Mouse (Mus musculus): ENCODE measurements at regions not wholly inside any gene's neighbourhood (a gene's known extent, or its start where the extent isn't known, plus 50 kb on each side); places are given as distances from the start of the nearest gene placed in this dataset.

DNA sequence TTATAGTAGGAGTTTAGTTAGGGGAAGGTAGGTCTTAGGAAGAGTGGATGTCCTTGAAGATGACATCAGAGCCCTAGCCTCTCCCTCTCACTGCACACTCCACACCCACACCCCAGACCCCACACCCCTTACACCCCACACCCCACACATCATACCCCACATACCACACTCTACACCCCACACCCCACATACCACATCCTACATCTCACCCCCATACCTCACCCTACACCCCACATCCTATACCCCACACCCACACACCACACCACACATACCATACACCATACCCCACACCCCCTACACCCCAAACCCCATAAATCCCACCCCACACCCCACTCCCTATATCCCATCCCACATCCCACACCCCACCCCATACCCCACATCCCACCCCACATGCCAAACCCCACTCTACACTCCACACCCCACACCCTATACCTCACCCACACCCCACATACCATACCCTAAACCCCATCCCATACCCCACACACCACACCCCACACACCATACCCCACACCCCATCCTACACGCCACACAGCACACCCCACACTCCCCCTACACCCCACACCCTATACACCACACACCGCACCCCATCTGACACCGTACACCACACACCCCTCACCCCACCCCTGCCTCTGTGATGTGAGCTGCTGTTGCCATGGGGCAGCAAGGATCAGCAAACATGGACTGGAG, 323.7 kb upstream of the G2e3 start:
- DNase-seq (ENCODE audit: low spot score in 2 of 2) = no peak

DNA sequence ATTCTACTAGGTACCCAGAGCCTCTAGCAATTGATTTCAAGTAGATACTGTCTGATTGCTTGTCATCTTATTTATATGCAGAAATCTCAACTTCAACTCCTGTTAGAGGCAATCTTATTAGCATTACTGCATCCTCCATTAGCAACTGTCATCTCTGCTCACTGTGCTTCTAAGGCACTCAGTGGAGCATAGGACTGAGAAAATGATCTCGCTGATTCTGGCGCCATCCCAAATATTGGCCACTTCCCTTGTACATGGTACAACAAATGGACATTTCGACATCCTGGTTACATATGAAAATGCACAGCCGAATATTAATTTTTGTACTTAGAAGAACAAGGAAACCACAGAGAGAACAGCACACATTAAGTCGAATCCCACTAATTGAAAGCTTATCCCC, 329.7 kb upstream of the G2e3 start:
- no peak for DNase-seq (ENCODE audit: low spot score in 2 of 2)

DNA sequence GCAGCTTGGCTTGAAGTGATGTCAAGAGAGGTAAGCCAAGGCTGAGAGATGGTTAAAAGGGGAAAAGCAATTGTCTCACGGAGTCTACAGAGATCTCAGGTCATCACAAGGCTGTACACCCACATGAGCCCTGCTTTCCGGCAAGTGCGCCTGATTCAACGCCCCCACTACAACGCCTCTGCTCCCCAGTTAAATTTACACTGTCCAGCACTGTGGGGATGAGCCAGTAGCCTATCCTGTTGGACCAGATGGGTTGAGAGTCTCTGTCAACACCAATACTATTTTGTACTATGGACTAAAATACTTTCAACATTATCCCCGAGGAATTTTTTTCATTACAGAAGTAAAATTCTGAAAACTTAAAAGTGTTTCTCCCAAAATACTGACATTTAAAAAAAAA, 331.8 kb upstream of the G2e3 start:
- DNase-seq (ENCODE audit: low spot score in 2 of 2) = no peak

DNA sequence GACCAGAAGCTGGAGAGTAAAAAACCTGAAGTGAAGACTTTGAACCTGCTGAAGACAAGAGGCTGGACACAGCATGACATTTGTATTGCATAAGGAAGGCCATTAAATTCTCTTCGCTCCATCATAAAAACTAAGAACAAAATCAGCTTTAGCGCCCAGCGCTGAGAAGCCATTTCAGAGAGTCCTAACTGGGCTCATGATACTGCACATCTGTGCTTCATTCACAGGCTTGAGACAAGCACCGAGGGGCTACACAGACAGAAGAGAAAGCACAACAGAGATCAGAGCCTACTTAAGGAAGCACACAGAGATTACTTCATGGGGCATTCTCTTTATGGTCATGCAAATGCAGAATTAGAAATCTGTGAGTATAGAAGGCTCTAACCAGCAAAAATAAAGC, 338.2 kb upstream of the G2e3 start:
- no peak for DNase-seq (ENCODE audit: low spot score in 2 of 2)

DNA sequence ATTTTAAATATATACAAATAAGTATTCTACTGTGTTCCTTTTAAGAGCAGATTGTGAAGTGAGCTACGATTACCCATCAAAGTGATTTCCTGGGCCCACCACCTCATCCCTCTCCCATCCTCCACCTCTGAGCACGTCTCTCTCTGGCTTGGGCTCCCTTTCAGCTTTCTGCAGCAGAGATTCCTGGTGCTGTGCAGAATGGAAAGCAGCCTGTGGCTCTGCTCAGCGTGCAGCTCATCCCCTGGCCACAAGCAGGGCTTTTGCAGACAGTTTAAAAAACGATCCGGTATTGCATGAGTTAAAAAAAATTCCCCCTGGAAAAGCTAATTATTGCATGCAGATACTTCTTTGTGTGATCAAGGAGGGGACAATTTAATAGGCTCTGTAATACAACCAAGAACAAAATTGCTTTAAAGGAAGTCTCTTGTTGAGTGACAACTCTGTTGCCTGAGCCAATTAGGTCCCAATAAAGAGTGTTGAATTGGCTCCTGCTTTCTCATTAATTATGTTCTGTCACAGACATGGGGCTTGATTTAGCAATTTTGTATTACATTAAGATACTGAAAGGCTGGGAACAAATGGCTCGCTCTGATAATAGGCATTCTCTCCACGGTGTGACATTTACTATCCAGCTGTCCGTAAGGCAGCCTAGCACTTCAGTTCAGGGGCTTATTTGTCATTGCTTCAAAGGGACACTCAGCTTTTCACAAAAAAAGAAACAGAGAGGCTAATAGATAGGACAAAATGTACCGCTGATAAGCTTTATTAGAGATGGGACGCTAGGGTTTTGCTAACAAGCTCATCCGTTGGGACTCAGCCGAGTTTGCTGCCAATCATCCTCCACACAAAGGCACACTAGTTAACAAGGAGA, 345.9 kb upstream of the G2e3 start:
- no peak for DNase-seq (ENCODE audit: low spot score in 2 of 2)

DNA sequence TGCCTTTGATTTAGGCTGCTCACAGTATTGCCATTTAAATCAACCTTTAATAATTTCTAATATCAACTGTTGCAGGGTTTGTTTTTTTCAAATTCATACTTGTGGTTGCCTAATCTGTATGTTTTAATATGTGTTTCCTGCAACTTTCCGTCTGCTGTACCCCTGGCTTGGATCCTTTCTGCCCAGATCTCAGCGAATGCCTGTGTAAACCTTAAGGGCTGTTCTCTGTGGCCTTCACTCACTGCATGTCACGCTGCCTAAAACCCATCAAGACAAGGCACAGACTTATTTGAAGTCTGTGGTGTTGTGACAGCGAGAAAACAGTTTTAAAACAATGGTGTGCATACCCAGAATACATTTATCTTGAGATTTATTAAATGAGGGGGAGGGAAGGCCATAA, 346.8 kb upstream of the G2e3 start:
- DNase-seq (ENCODE audit: low spot score in 2 of 2) = no peak

DNA sequence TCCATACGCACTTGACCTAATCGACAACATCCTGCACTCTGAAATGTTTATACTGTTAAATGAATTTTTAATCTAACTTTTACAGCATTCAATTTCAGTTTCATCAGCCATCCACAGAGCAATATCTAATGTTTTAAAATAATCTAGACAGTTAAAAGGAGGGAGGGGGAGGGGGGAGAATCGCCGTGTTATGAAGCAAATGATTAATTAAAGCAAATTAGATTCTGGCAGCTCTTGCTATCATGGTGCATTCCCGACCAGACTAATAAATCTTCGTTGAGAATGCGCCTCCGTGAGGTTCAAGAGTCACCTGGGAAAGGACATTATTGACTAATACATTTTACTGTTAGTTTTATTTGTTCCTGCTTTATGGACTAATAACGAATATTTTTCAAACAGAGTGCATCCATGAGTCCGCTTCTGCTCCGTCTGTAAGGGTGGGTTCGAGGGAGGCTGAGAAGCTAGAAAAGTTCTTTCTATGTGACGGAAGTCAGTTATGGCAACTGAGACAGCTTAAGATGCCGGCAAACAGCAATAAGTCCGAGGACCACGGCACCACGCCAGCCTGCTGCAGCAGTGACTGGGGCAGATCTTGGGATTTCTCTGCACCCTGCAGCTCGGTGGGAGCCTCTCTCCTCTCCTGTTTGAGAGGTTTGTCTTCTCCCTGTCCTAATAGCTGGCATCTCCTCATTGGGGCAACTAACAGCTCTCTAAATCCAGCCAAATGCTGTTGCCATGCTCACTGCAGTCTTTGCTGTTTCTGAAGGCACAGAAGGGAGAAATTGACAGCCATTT, 347.4 kb upstream of the G2e3 start:
- DNase-seq (ENCODE audit: low spot score in 2 of 2) = no peak

DNA sequence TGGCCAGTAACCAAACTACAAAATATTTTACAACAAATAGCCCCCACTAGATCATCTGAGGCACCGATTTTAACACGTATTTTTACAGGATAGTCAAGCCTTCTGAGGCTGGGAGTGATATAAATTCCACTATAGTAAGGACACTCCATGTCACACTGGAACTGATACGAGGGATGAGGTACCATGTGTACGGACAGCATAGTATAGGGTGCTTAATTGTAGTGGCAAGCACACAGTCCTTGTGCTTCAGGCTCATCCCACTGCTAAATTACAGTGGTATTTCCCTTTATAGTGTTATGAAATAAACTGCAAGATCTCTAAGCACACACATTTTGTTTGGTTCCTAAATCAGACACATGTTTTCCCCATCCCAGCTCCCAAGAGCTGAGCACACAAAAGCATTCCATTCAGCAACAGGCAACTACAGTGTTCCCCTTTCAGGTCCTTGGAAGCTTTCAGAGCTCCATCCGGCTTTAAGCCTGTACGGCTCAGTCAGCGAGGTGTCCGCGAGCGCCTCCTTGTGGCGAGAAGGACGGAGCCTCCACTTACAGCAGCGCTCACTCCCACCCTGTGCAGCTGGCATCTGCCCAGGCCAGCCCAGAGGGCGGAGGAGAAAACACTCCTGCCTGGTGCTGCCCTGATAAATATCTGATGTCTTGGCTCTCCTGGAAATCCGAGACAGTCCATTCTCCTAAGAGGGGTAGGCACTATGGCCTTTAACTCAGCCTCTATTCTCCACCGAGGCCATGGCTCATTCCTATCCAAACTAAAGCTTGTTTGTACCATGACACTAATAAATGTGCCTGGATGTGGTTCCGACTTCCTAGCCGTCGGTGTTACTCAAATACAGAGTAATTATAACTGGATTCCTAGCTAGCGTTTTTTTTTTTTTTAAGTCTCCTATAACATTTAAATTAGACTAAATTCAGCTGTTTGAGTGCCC, 348.3 kb upstream of the G2e3 start:
- DNase-seq (ENCODE audit: low spot score in 2 of 2) = no peak

DNA sequence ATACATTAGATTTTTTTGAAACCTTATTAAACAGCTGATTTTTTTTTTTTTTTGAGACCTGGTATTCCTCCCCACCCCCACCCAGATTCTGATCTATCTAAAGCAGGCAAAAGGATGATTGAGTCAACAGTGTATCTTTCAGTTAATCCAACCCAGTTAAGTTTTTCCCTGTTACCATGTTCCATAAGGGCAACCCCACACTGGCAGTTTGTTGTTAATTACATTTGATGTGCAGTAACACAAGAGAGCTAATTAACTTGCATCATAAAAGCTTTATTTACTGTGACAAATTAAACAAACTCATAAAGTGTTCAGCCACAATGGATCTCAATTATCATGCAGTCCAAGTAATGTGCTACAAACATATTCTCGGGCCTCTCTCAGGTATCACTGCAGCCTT, 346.8 kb upstream of the Prkd1 start:
- no peak for DNase-seq (ENCODE audit: low spot score in 2 of 2)

DNA sequence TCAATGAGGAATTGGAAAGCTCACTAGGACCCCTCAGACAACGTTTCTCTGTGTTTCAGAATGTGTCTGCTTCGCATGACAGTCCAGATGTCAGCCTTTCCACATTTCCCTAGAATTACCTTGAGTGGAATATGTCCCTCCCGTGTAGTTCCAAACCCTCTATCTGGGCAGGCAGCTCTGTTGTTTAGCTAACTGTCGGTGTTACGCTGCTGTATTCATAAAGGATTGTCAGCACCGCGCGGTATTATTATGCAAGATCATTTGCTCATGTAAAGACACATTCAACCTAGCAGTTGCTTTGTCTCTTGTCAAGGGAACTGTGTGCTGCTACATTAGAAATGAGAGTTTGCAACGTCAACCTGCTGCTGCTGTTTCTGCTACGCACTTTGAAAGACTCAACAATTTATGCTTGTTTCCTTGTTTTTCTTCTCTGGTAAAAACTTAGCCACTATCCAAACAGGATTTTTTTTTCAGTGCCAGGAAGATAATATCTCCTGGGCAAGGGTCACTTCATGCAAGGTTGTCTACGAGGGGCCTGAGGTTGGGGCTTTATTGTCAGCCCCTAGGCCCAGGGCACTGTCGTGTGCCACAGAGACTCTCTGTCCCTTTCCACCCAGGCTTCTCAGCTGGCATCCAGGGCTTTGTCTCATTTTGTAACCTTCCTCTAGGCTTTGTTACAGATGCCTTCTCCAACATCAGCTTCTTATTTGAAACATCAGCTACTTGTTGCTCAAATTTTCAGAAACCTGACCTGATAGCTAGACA, 340.8 kb upstream of the Prkd1 start:
- no peak for DNase-seq (ENCODE audit: low spot score in 2 of 2)

DNA sequence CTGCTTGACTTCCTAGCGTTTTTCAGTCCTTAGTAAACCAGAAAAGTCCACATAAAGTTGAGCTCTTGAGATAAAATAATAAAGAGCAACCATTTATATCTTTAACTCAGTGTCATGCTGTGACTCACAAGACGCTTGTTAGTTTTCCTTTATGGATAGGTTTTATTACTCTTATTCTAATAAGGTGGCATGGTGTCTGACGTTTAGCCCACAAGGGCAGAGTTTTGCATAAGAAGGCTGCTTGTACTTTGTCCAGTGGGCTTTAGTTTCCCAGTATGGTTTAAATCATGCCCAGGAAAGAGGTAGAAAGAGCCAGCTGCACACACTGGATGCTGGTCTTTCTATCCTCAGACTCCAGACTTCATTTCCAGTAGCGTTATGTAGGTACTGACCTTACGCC, 332.4 kb upstream of the Prkd1 start:
- DNase-seq (ENCODE audit: low spot score in 2 of 2) = no peak

DNA sequence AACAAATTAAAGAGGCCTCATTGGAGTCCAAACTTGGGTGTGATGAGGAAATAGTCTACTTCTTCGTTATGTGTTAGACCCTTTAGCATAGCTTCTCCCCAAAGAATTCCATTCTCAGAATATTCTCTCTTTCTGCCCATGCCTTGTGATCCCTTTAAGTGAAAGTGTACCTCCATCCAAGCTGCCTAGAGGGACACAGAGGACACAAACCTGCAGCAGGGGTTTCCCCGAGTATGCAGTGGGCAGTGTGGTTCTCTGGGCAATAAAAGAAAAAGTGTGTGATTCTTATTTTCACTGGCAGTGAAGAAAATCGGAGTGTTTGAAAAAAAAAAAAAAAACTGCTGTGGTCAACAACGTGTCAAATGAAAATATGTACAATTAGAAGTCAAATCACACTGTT, 331.9 kb upstream of the Prkd1 start:
- no peak for DNase-seq (ENCODE audit: low spot score in 2 of 2)

DNA sequence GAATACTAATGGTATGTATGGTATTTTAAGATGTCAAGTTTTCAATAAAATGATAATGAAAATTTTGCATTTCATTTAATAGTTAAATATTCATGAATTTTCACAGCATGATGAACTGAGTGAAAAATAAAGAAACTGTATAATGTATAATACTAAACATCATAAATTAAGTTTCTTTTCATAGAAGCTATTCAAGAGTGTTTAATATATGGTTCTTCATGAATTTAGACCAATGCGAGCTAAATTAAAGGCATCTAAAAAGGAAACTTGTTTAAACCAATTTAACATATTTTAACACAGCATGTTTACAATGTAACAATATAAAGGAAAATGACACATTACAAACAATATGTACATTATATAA, 321.8 kb upstream of the Prkd1 start:
- no peak for DNase-seq (ENCODE audit: low spot score in 2 of 2)

DNA sequence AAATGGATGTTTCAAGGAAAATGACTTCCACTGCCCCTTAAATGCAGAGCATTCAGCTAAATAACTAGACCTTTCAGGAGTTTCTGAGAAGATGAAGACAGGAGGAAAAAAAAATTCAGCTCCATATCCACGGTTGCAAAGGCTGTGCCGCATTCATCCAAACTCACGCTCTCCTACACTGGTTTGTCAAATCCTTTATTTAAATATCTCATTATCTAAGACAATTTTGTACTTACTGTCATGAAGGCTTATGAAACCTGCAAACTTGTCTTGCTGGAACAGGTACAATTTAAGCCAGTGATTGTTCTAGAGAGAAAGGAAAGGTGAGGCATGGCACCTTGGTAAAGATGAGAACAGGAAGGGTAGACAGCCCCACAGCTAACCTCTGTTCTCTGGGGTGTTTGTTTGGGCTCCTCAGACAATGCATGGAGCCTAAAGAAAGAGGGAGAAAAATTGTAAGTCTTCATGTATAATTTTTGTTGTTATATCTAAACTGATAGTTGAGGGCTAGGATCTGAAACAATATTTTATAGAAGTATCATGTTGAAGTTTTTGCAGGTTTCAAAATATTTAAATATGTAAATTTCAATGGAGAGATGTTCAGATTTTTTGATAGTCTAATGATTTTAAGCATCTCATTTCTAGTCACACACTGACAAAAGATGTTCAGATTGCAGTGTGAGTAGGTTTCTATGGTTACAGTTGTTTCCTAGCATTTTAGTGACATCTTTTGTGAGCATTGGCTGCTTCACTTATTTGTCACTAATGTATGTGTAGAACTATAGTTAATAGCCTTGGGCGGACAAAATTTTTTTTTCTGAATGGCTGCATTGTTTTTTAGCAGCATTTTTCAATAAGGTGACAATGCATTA, 321.2 kb upstream of the Prkd1 start:
- no peak for DNase-seq (ENCODE audit: low spot score in 2 of 2)

DNA sequence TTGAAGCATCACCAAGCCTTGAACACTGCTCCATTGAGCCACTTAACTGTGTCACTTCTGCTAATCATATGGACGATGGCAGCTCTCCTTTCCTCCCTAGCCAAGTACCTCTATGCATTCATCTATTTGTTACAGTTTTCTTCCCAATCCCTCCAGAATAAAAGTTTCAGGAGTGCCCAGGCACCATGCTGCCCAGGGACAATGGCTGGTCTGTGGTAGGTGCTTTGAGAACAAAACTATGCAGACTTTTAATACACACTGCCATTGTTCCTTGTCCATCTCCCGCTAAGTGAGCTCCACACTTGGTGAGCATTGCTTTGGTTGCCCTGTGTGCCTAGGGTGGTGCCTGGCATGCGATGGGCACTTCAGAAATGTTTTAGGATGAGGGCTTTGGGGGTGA, 320.5 kb upstream of the Prkd1 start:
- DNase-seq (ENCODE audit: low spot score in 2 of 2) = no peak

DNA sequence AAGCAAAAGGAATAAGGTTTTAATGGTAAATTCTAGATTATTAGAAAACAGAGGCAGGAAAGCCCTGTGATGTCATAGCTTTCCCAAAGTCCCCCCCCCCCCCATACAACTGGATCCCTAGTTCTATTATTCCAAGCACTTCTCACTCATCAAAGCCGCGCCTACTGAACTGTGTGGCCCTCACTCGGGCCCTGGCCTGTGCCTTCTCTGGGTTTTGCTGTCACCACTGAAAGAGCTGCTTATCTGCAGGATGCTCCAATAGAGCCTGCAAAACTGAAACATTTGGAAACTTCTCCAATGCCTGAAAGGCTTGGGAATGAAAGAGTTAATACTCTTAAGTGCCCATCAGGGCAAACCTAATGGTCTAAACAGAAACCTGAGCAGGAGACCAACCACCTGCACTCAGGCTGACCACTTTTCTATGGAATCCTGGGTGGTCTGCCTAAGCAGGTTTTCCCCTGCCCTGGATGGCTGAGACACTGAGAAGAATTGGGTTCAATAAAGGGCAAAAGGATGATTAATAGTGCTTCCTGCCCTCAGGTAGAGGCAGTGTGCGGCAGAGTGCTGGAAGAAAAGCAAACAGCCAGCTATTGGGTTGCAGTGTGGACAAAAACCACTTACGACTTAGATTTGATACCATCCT, 318.4 kb upstream of the Prkd1 start:
- DNase-seq (ENCODE audit: low spot score in 2 of 2) = no peak

DNA sequence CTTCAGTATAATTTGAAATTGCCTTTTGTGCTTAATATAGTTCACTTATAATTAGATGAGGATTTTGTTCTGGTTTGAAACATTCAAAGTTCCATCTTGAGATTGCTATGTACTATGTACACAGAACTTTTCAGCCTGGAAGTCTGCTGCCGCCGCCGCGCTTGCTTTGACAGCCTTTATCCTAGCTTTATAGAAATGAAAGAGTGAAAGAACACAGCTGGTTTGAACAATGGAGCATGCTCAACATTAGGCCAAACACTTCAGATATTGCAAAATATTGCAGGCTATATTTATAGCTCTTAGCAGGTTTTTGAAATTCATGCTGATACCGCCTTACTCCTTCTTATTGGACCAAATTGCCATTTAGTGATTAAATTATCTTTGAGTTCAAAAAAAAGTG, 305.1 kb upstream of the Prkd1 start:
- no peak for DNase-seq (ENCODE audit: low spot score in 2 of 2)

DNA sequence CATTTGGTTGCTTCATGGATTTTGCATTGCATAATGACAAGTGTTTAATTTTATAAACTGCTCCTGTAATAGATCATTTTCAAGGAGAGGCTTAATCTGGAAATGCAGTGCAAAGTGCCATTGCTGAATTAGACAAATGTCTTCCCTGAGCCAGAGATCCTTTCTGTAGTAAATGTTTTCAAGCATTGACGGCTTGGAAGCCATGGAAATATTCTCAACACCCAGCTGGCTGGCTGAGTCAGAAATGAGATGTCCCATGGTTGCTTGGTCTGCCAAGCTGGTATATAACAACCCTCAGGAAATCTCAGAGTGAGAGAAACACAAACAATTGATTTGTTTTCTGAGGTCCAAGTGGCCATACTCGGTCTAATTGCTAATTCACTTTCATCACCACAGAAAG, 298.1 kb upstream of the Prkd1 start:
- DNase-seq (ENCODE audit: low spot score in 2 of 2) = no peak
